Mouse (Mus musculus): Measurements from ENCODE around the gene Glcci1. TPM values are rescaled to one million over a fixed set of nuclear protein-coding genes. Genes with fewer than 3 reads are reported as not detected.

Glcci1 gene
- polyA plus RNA-seq, 1 experiment from 2014 or later: 12.2 TPM

GRCm38 (mm10) chr6:8489938-8490585, 19.3 kb upstream of the Glcci1 start:
- no peak overlapping the region for H3K27ac ChIP-seq (ENCODE audit: low read length)
- H3K4me2 ChIP-seq (ENCODE audit: low read length): no peak overlapping the region
- peaks cover 6% of the 10 kb centered on the region; the same call in 1 of the 2 replicates for H3K4me1 ChIP-seq (replicated peaks; ENCODE audit: control insufficient read depth, insufficient read depth, low read length)
- WGBS: 84% methylated on average over 1 of the region's 1 CpGs
- H3K36me3 ChIP-seq (ENCODE audit: control insufficient read depth, insufficient read depth): no peaks in the 10 kb centered on the region
- no peaks in the 10 kb centered on the region for H3K9me3 ChIP-seq (ENCODE audit: control insufficient read depth, low read length)
- ATAC-seq: no peak
- no peak overlapping the region for H3K4me3 ChIP-seq (replicated peaks; ENCODE audit: low read length)
- no peak overlapping the region for H3K9ac ChIP-seq (replicated peaks; ENCODE audit: low read depth, low read length)
- no peaks in the 10 kb centered on the region for H3K27me3 ChIP-seq (replicated peaks; ENCODE audit: control insufficient read depth, insufficient read depth, low read length)

- 92% methylated on average over 3 of the region's 3 CpGs for WGBS
- no peaks in the 10 kb centered on the region for H3K27me3 ChIP-seq (replicated peaks; ENCODE audit: control insufficient read depth, insufficient read depth, low read length)
- H3K27ac ChIP-seq (ENCODE audit: low read length): no peak overlapping the region
- no peak overlapping the region for H3K4me3 ChIP-seq (replicated peaks; ENCODE audit: low read length)
- no peak overlapping the region for H3K4me2 ChIP-seq (ENCODE audit: low read length)
- H3K9ac ChIP-seq (replicated peaks; ENCODE audit: low read depth, low read length): no peak overlapping the region
- H3K36me3 ChIP-seq (ENCODE audit: control insufficient read depth, insufficient read depth): no peaks in the 10 kb centered on the region
- H3K4me1 ChIP-seq (replicated peaks; ENCODE audit: control insufficient read depth, insufficient read depth, low read length): peaks cover 5% of the 10 kb centered on the region; the same call in 1 of the 2 replicates
- ATAC-seq: no peak
- H3K9me3 ChIP-seq (ENCODE audit: control insufficient read depth, low read length): no peaks in the 10 kb centered on the region
These were observed 17.2 kb upstream of the Glcci1 start for GRCm38 (mm10) chr6:8492248-8492647.

DNA sequence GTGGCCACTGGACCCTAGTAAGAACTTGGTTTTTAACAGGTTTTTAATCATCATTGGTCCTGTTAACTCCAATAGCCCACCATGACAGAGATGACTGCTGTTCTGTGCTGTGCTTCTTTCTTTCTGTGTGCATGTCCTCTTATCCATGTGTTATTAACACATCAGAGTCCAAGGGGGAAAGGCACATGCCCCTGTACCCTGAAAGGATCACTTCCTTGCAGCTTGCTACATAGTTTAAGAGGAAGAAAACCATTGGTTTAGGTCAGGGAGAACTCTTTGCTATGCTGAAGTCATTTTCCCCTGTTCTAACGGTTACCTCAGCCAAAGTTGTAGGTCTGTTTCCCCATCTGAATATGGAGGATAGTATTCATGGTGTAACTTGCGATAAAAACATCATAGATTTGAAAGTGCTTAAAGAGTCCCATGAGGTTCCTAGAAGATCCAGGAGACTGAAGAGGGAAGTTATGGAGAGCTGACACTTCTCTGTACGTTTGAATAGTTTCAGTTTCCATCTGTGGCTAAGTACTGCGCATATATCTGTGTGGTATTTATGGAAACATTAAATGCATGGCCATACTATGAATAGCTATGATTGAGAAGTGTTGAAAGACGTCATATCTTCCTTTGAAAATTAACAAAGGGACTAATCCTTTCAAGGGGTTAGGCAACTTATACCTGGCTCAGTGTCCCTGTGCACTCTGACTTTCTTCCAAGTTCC, 14.1 kb upstream of the Glcci1 start:
- no peak overlapping the region for H3K4me3 ChIP-seq (replicated peaks; ENCODE audit: low read length)
- 87% methylated on average over 5 of the region's 5 CpGs for whole genome bisulfite sequencing

GRCm38 (mm10) chr6:8495827-8496222, 13.6 kb upstream of the Glcci1 start:
- no peak for ATAC-seq
- Histone ChIP-seq H3K9me3 (ENCODE audit: control insufficient read depth, low read length) (no peaks in the 10 kb centered on the region), H3K4me3 (replicated peaks; ENCODE audit: low read length) (no peak overlapping the region), H3K4me2 (ENCODE audit: low read length) (no peak overlapping the region), H3K27ac (ENCODE audit: low read length) (no peak overlapping the region), H3K36me3 (ENCODE audit: control insufficient read depth, insufficient read depth) (no peaks in the 10 kb centered on the region), H3K9ac (replicated peaks; ENCODE audit: low read depth, low read length) (no peak overlapping the region), H3K4me1 (replicated peaks; ENCODE audit: control insufficient read depth, insufficient read depth, low read length) (no peaks in the 10 kb centered on the region), H3K27me3 (replicated peaks; ENCODE audit: control insufficient read depth, insufficient read depth, low read length) (no peaks in the 10 kb centered on the region)
- 74% methylated on average over 4 of the region's 4 CpGs for WGBS

More for the DNA sequence above, 14.1 kb upstream of the Glcci1 start:
- no peak for ATAC-seq
- Histone ChIP-seq H3K9ac (replicated peaks; ENCODE audit: low read depth, low read length) (no peak overlapping the region), H3K4me1 (replicated peaks; ENCODE audit: control insufficient read depth, insufficient read depth, low read length) (no peaks in the 10 kb centered on the region), H3K36me3 (ENCODE audit: control insufficient read depth, insufficient read depth) (no peaks in the 10 kb centered on the region), H3K9me3 (ENCODE audit: control insufficient read depth, low read length) (no peaks in the 10 kb centered on the region), H3K27ac (ENCODE audit: low read length) (no peak overlapping the region), H3K27me3 (replicated peaks; ENCODE audit: control insufficient read depth, insufficient read depth, low read length) (no peaks in the 10 kb centered on the region), H3K4me2 (ENCODE audit: low read length) (no peak overlapping the region)

- Histone ChIP-seq H3K9ac (replicated peaks; ENCODE audit: low read depth, low read length) (no peak overlapping the region), H3K36me3 (ENCODE audit: control insufficient read depth, insufficient read depth) (no peaks in the 10 kb centered on the region), H3K27ac (ENCODE audit: low read length) (no peak overlapping the region), H3K4me1 (replicated peaks; ENCODE audit: control insufficient read depth, insufficient read depth, low read length) (no peaks in the 10 kb centered on the region), H3K4me2 (ENCODE audit: low read length) (no peak overlapping the region), H3K9me3 (ENCODE audit: control insufficient read depth, low read length) (no peaks in the 10 kb centered on the region), H3K27me3 (replicated peaks; ENCODE audit: control insufficient read depth, insufficient read depth, low read length) (no peaks in the 10 kb centered on the region), H3K4me3 (replicated peaks; ENCODE audit: low read length) (no peak overlapping the region)
- ATAC-seq: no peak
- WGBS: 79% methylated on average over 6 of the region's 6 CpGs
These were observed 12.0 kb upstream of the Glcci1 start for GRCm38 (mm10) chr6:8497234-8497867.

- Histone ChIP-seq H3K9ac (replicated peaks; ENCODE audit: low read depth, low read length) (no peak overlapping the region), H3K4me1 (replicated peaks; ENCODE audit: control insufficient read depth, insufficient read depth, low read length) (no peaks in the 10 kb centered on the region), H3K36me3 (ENCODE audit: control insufficient read depth, insufficient read depth) (no peaks in the 10 kb centered on the region), H3K4me3 (replicated peaks; ENCODE audit: low read length) (no peak overlapping the region), H3K27ac (ENCODE audit: low read length) (no peak overlapping the region), H3K27me3 (replicated peaks; ENCODE audit: control insufficient read depth, insufficient read depth, low read length) (no peaks in the 10 kb centered on the region), H3K4me2 (ENCODE audit: low read length) (no peak overlapping the region), H3K9me3 (ENCODE audit: control insufficient read depth, low read length) (no peaks in the 10 kb centered on the region)
- no peak for ATAC-seq
- WGBS: 59% methylated on average over 6 of the region's 6 CpGs
These were observed 11.5 kb upstream of the Glcci1 start for GRCm38 (mm10) chr6:8497868-8498257.

DNA sequence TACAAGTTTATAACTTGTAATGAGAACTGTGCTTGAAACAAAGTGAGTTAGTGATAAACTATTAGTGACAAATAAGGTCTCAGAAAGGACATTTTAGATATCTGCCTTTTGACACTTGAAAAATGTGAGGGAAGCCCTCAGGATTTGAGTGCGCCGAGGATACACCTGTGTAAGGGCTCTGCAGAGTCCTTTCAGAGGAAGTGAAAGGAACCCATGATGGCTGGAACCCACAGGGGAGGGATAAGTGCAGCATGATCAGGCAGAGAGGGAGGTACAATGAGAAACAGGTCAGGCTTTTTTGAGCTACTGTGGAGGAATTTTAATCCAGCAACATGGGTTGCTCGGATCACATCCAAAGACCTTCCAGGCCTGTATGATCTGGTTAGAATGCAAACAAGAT, 10.4 kb upstream of the Glcci1 start:
- H3K9me3 ChIP-seq (ENCODE audit: control insufficient read depth, low read length): no peaks in the 10 kb centered on the region
- no peaks in the 10 kb centered on the region for H3K4me1 ChIP-seq (replicated peaks; ENCODE audit: control insufficient read depth, insufficient read depth, low read length)
- no peak for ATAC-seq
- no peaks in the 10 kb centered on the region for H3K36me3 ChIP-seq (ENCODE audit: control insufficient read depth, insufficient read depth)
- H3K9ac ChIP-seq (replicated peaks; ENCODE audit: low read depth, low read length): no peak overlapping the region
- H3K4me3 ChIP-seq (replicated peaks; ENCODE audit: low read length): no peak overlapping the region
- no peaks in the 10 kb centered on the region for H3K27me3 ChIP-seq (replicated peaks; ENCODE audit: control insufficient read depth, insufficient read depth, low read length)
- no peak overlapping the region for H3K27ac ChIP-seq (ENCODE audit: low read length)
- WGBS: 81% methylated on average over 3 of the region's 3 CpGs
- no peak overlapping the region for H3K4me2 ChIP-seq (ENCODE audit: low read length)

GRCm38 (mm10) chr6:8503953-8504352, 5.4 kb upstream of the Glcci1 start:
- Histone ChIP-seq H3K4me3 (replicated peaks; ENCODE audit: low read length) (no peak overlapping the region), H3K36me3 (ENCODE audit: control insufficient read depth, insufficient read depth) (no peaks in the 10 kb centered on the region), H3K4me1 (replicated peaks; ENCODE audit: control insufficient read depth, insufficient read depth, low read length) (no peaks in the 10 kb centered on the region), H3K27ac (ENCODE audit: low read length) (no peak overlapping the region), H3K4me2 (ENCODE audit: low read length) (no peak overlapping the region), H3K27me3 (replicated peaks; ENCODE audit: control insufficient read depth, insufficient read depth, low read length) (no peaks in the 10 kb centered on the region), H3K9me3 (ENCODE audit: control insufficient read depth, low read length) (no peaks in the 10 kb centered on the region), H3K9ac (replicated peaks; ENCODE audit: low read depth, low read length) (no peak overlapping the region)
- ATAC-seq: no peak
- 26% methylated on average over 3 of the region's 3 CpGs for WGBS

GRCm38 (mm10) chr6:8504521-8505228, 4.7 kb upstream of the Glcci1 start:
- no peaks in the 10 kb centered on the region for H3K9me3 ChIP-seq (ENCODE audit: control insufficient read depth, low read length)
- WGBS: 79% methylated on average over 6 of the region's 6 CpGs

More at GRCm38 (mm10) chr6:8504521-8505228, 4.7 kb upstream of the Glcci1 start:
- H3K4me2 ChIP-seq (ENCODE audit: low read length): no peak overlapping the region
- no peaks in the 10 kb centered on the region for H3K4me1 ChIP-seq (replicated peaks; ENCODE audit: control insufficient read depth, insufficient read depth, low read length)
- ATAC-seq: no peak
- no peaks in the 10 kb centered on the region for H3K27me3 ChIP-seq (replicated peaks; ENCODE audit: control insufficient read depth, insufficient read depth, low read length)
- H3K36me3 ChIP-seq (ENCODE audit: control insufficient read depth, insufficient read depth): no peaks in the 10 kb centered on the region
- H3K4me3 ChIP-seq (replicated peaks; ENCODE audit: low read length): no peak overlapping the region
- H3K27ac ChIP-seq (ENCODE audit: low read length): no peak overlapping the region
- no peak overlapping the region for H3K9ac ChIP-seq (replicated peaks; ENCODE audit: low read depth, low read length)

Data from forebrain, embryonic 16.5 days (tissue).